Mouse (Mus musculus): Measurements from ENCODE around the gene Sh2d7. TPM values are rescaled to one million over a fixed set of nuclear protein-coding genes. Genes with fewer than 3 reads are reported as not detected.
"Not testable (repeated sequence)": the region's sequence is repeated elsewhere in the genome, so short reads cannot be mapped to it uniquely, and the experiment has no call there.

The Sh2d7 gene
- polyA plus RNA-seq, 1 experiment, result 0.11 TPM

GRCm38 (mm10) chr9:54583712-54584111 is 44.9 kb downstream of the Sh2d7 start:
- TF ChIP-seq CTCF (IDR thresholded peaks at IDR 0.05; ENCODE audit: borderline replicate concordance, extremely low read depth, insufficient read depth, insufficient read length) (no peak), POLR2A (IDR thresholded peaks at IDR 0.05; ENCODE audit: borderline replicate concordance, extremely low read depth, insufficient read depth, insufficient read length, poor library complexity, severe bottlenecking) (no peak)
- DNase-seq (ENCODE audit: low read depth), result no peak

- DNase-seq (ENCODE audit: low read depth), result not testable (repeated sequence)
Measured at GRCm38 (mm10) chr9:54584127-54584526, 45.3 kb downstream of the Sh2d7 start.

- DNase-seq (ENCODE audit: low read depth), result no peak
- no peak for TF ChIP-seq POLR2A (IDR thresholded peaks at IDR 0.05; ENCODE audit: borderline replicate concordance, extremely low read depth, insufficient read depth, insufficient read length, poor library complexity, severe bottlenecking)
Measured at GRCm38 (mm10) chr9:54585839-54586198, 47.0 kb downstream of the Sh2d7 start.

- TF ChIP-seq POLR2A (IDR thresholded peaks at IDR 0.05; ENCODE audit: borderline replicate concordance, extremely low read depth, insufficient read depth, insufficient read length, poor library complexity, severe bottlenecking), result peak; percentile 79; the same call in 1 of the 2 replicates
- no peak for TF ChIP-seq CTCF (IDR thresholded peaks at IDR 0.05; ENCODE audit: borderline replicate concordance, extremely low read depth, insufficient read depth, insufficient read length)
- DNase-seq (ENCODE audit: low read depth), result peak; percentile 99
Measured at GRCm38 (mm10) chr9:54586199-54587061, 47.6 kb downstream of the Sh2d7 start, which contains the start of gene Idh3a. Gene Idh3a, plus strand, starts transcription at chr9:54586334.

- TF ChIP-seq POLR2A (IDR thresholded peaks at IDR 0.05; ENCODE audit: borderline replicate concordance, extremely low read depth, insufficient read depth, insufficient read length, poor library complexity, severe bottlenecking) (no peak), CTCF (IDR thresholded peaks at IDR 0.05; ENCODE audit: borderline replicate concordance, extremely low read depth, insufficient read depth, insufficient read length) (no peak)
- DNase-seq (ENCODE audit: low read depth), result no peak
Measured at GRCm38 (mm10) chr9:54587863-54588262, 49.1 kb downstream of the Sh2d7 start.

GRCm38 (mm10) chr9:54593652-54594051 is 54.9 kb downstream of the Sh2d7 start:
- not testable (repeated sequence) for DNase-seq (ENCODE audit: low read depth)

Other genes starting within 250 kb of the Sh2d7 start
- 52.9 and 60.4 TPM in 2 replicates for gene Dmxl2, start 37.4 kb upstream of the Sh2d7 start, polyA plus RNA-seq (2012; rRNA removed)
- 24.7 and 28.2 TPM in 2 replicates for gene Cib2, start 21.2 kb downstream of the Sh2d7 start, polyA plus RNA-seq (2012; rRNA removed)
- 75.5 and 82.6 TPM in 2 replicates for gene Idh3a, start 47.4 kb downstream of the Sh2d7 start, polyA plus RNA-seq (2012; rRNA removed)
- gene Acsbg1, start 122.9 kb downstream of the Sh2d7 start, polyA plus RNA-seq (2012; rRNA removed), result 14.8 and 16.3 TPM in 2 replicates
- gene Dnaja4, start 159.9 kb downstream of the Sh2d7 start, polyA plus RNA-seq (2012; rRNA removed), result 6.3 and 7.3 TPM in 2 replicates
- 65.1 and 90.8 TPM in 2 replicates for gene Wdr61, start 195.5 kb downstream of the Sh2d7 start, polyA plus RNA-seq (2012; rRNA removed)
- 112 and 168 TPM in 2 replicates for gene Crabp1, start 225.8 kb downstream of the Sh2d7 start, polyA plus RNA-seq (2012; rRNA removed)